Mouse (Mus musculus) left cerebral cortex, adult 8-10 months (tissue): ENCODE results near the gene Hoxb9. TPM values are rescaled to one million over a fixed set of nuclear protein-coding genes. Genes with fewer than 3 reads are reported as not detected.

ENCODE experiments used
- DNase-seq, 2 experiments: peaks; one replicate each; pipeline ENCODE4 v3.0.0; 2022; ENCODE audit warnings: low spot score in 2 of 2
- total RNA-seq, 4 experiments: library from RNA; stranded (reverse); gene quantifications; 2 replicates each; pipeline ENCODE4 v1.2.4; 2022

Gene Hoxb9
- total RNA-seq, 4 experiments from 2014 or later: 0.16 TPM; not detected in 3

DNA sequence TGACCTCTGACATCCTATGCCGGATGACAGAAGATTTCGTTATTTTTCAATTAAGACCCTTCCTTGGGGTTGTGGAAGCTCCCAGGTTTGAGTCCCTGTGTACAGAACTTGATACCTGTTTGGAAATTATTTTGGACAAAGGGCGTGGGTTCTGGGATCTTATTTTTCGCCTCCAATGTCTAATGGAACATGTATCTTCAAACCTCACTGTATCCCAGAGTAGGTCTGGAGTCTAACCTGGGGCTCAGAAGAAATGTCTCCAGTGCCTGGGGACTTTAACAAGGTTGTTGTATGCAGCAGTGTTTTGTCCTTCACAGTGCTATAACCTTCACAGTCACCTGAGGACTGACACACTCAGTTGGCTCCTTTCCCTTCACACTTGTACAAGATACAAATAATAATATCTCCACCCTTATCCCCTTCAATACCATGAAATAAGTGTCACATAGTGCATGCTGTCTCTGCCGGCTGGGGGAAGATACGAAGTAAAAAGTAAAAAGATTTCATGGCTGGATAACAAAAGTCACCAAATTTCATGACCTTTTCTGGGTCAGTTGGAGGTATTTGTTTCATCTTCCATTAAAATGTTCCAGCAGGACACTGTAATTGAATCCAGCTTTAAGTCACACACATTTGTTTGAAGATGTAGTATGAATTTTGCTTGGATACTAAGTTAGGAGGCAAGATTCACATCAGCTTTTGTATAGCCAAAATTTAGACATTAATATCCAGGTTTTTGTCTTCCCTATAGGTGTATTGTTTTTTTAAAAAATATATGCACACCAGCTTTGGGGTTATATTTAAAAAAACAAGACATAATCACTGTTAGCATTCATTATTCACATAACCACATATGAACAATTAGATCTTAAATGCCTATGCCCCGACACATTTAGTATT is 4.0 kb upstream of the Hoxb9 start:
- no peak for DNase-seq

DNA sequence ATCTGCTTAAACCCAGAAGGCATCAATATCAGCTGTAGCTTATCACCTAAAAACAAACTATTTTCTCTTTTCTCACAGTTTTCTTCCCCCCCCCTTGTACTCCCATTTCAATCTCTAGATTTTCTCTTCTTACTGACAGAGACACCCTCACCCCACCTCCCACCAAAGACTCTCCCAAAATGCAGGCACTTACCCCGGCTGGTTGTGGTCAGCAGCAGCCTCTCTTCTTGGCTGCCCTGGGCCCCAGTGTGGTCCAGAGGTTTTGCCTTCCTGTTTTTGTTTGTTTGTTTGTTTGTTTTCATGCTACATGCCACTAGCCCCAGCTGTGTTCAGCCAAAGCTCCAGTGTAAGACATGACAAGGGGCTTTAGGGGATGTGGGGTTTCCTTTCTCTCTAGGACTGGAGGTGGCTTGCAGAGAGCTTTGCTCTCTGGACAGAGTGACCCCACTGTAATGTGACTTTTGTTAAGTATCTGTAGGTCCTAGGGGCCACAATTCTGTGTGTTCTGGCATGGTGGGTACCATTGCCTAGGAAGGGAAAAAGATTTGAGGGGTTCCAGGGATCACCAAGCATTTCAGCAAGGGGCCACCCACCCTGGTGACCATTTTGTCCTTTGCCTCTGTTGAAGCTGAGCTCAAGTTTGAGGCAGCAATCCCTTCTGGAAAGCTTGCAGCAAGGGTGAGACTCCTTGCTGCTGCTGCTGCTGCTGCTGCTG is 3.1 kb upstream of the Hoxb9 start:
- no peak for DNase-seq

DNA sequence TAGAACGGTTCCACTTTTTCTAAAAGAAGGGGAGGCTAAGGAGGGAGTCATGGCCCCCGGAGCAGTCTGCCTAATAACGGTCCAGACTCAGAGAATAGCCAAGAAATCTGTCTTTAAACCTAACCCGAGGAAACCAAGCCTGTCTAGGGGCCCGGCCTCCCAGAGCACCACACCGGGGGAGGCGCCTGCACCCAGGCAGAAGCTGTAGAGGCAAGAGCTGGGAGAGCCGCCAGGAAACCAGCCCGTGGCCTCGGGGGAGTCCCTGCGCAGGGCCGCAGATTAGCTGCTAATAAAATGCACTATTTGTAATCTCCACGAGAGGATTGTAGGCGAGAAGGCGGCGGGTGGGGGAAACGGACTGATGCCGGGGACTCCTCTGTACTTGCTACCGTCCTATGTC is 1.4 kb upstream of the Hoxb9 start:
- DNase-seq: no peak

DNA sequence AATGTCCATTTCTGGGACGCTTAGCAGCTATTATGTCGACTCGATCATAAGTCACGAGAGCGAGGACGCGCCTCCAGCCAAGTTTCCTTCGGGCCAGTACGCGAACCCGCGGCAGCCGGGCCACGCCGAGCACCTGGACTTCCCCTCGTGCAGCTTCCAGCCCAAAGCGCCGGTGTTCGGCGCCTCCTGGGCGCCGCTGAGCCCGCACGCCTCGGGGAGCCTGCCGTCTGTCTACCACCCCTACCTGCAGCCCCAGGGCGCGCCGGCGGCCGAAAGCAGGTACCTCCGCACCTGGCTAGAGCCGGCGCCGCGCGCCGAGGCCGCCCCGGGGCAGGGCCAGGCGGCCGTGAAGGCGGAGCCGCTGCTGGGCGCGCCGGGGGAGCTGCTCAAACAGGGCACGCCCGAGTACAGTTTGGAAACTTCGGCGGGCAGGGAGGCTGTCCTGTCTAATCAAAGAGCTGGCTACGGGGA is 319 bp downstream of the Hoxb9 start:
- DNase-seq: no peak

DNA sequence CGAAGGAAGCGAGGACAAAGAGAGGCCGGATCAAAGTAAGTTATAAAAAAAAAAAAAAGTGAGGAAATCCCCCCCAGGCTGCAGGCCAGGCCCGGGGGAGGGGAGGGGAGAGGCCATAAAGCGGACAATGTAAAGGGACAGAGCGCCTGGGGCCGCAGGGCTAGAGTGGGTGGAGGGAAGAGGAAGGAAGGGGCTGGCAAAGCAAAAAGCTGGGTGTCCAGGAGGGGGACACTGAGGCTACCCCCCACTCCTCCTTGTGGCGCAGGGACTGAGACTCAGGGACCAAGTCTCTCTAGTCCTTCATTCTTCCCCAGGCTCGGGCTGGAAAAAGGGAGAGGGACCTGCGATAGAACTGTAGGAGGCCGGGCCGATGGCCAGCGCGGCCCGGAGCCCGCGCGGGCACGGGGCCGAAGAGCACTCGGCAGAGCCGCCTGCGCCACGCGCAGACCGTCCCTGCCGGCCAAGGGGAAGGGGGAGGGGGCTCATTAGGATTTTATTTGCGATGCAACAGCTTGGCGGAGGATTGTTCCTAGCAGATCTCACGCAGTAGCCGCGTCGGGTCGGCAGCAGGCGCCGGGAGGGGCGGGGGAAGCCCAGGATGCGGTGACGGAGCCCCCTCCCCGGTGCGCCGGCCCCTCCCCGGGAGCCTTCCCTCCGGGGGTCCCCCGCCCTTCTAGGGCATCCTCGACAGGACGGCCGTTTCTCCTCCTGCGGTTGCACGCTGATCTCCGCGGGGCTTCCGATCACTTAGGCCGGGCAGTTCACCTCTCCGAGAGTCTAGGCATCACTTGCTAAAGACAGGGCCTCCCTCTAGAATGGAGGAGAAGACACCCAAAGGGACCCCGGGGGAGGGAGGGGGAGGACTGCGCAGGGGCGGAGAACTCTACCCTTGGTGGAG is 1.0 kb downstream of the Hoxb9 start:
- DNase-seq: no peak

DNA sequence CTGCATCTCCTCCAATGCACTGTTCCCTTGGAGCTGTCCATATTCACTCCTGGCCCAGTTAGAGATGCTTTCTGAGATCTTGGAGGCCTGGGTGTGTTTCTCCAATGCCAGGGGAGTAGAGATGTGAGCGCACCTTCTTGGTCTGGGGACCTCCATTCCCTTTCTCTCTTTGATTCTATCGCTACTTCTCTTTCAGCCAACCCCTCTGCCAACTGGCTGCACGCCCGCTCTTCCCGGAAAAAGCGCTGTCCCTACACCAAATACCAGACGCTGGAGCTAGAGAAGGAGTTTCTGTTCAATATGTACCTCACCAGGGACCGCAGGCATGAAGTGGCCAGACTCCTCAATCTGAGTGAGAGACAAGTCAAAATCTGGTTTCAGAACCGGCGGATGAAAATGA is 3.2 kb downstream of the Hoxb9 start:
- no peak for DNase-seq

DNA sequence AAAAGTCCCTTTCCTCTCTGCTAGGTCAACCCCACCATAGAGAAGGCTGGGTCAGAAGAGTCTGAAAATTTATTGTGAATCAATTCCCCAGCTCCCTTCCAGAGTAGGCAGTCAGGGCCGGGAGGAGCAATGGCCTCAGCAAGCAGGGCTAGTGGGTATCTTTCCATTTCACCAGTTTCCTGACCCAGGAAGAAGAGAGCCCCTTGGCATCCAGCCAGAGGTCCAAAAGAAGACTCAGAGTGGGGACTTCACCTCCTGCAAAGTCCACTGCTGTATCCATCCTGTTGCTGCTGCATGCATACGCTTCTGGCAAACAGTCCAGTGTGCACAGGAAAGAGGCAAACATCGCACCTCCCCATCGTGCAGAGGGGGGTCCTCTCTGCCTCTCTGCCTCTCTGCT is 4.6 kb downstream of the Hoxb9 start:
- DNase-seq: no peak

DNA sequence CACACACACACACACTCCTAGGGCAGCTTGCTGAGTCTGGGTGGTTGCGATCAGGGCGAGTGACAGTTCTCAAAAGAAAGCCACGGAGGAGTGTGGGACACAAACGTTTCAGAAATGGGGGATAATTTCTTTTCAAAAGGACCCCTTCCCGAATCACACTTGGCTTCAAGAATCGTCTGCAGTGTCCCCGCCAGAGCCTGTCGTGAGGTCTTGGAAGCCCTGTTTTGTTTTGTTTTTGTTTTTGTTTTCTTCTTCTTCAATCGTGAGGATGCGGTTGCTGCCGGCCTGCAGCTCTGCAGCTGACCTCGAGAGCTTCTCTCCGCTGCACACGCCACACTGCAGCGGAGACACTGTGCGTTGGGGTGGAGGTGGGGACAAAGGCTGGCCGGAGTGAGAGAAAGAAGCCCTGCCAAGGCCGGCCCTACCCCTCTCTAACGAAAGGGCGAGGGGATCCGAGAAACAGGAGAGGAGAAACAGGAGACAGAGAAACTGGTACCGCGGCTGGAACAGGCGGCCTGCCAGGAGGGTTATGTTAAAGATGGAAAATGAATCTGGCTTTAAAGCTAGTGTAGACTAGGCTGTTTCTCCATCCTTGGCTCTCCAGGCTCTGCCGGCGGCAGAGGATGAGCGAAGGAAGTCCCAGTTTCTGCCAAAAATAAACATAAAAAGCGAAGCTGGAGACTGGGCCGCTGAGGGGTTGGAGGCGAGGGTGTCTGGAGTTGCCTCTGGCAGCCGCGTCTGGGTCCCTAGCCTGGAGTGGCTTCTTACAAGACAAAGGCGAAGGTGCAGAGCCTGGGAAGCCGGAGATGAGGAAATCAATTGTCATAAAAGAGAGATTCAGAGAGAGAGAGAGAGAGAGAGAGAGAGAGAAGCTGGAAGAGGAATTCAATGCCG is 6.1 kb downstream of the Hoxb9 start:
- no peak for DNase-seq

DNA sequence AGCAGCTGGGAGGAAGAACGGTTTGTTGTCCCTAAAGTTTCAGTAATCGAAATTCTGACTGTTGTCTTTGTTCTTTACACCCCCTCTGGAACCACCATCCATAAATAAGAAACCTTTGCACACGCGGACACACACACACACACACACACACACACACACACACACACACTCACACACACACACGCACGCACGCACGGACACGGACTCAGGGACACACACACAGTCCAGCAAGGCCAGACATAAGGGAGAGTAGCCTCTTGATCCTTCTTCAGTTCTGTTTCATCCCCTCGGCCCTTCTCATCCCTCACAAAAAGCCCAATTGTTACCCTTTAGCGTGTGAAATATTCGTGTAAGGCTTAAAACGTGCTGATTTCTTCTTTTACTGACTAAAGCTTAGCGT is 7.1 kb downstream of the Hoxb9 start:
- DNase-seq: no peak

DNA sequence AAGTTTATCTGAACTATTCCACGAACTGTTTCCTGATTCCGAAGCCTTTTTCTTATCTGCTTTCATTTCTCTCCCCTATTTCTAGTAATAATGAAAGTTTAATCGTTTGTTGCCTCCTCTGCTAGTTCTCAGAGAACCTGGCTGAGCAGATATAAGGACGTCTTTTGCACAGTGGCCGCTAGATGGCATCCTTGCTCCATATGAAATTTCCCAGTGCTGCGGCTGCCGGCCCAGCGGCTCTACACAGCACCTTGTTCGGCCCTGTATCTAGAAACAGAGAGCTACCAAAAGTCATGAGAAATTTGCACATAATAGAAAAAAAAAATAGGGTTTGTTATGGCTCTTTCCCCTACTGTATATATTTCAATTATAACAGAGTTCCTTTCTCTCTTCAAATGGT is 7.5 kb downstream of the Hoxb9 start:
- DNase-seq: peak; percentile 38 to 56

DNA sequence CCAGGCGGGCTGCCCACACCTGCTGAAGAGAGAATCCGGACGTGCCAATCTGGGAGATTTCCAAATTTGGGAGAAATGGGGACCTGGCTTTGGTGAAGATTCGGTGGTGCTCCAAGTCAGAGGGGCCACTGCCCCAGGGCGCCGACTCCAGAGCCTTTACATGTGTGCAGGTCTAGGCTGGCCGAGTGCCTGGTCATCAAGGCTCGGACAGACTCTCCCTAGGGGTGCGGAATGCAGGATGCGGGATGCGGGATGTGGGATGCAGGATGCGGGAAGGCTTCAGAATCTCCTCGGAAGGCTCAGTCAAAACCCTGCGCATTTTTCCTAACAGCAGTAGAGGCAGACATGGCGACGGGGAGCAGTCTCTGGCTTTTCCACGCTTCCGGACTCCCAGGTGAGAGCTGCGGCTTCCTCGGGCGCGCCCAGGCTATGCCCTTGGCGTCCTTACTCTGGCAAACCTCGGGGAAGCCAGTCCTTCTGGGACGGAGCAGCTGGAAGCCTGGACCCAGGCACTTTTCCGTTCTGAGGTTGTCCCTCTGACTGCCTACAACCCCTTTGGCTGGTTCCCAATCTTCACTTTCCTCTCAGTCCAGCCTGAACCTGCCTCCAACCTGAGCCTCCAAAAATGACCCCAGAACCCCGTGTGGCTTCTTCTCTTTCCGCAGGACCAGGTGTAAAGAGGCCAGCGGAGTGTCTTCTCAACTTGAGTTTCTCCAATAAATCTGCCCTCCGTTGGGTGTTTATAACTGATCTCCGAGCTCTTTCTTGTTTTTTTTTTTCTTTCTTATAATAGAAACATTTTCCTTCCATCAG is 8.4 kb downstream of the Hoxb9 start:
- DNase-seq: no peak

DNA sequence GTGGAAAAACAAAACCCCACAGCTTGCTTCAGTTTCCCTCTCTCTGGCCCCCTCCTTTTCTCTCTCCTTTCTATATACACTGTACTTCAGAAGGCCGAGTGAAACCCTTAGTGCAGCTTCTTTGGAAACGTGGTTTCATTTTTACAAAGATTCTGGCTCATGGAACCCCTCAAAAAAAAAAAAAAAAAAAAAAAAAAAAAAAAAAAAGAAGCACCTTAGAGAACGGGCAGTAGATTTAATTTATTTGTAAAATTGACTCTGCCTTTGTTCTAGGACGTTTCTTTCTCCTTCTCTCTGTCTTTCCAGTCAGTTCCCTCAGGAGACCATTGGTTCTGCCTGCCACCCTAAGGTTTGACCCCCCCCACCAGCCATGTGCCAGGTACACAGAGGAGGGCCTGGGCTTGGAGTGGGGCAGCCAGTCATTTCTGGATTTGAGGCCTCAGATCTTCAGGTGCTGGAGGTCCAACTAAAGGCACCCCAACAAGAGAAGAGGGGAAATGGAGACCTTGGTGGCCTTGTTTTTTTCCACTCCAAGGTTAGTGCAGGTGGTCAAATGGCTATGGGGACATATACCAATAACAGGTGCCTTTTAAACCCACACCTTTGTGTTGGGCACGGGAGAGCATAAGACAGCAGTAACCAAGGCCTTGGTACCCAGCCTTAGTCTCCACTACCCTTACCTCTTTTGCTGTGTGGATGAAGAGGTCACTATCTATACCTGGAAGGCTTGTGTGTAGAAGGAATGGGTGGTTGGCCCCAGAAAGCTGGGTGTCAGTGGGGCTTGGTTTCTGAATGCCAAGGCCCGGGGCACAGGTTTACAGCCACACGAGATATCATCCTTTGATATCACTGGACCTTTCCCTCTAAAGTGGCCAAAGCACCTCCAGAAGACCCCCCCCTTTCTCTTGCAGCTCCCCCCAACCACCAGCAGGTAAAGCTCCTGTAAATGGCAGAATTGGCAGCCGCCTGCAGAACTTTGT is 9.4 kb downstream of the Hoxb9 start:
- no peak for DNase-seq

DNA sequence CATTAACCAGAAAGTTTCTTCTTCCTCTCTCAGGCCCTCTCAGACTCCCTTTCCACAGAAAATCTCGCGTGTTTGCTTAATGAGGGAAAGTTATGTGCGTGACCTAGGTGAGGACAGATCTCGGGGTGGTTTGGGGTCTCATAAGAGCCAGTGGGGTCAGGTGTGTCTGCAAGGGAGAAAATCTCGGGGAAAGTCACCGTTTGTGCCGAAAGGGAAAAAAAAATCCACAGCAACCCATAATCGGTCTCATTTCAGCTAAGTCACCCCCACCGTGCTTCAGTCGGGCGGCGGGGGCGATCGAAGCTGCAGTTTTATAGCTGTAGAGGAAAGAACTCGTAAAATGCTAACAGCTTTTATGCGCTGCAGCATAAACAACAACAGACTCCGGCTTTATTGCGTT is 10.1 kb downstream of the Hoxb9 start:
- no peak for DNase-seq

DNA sequence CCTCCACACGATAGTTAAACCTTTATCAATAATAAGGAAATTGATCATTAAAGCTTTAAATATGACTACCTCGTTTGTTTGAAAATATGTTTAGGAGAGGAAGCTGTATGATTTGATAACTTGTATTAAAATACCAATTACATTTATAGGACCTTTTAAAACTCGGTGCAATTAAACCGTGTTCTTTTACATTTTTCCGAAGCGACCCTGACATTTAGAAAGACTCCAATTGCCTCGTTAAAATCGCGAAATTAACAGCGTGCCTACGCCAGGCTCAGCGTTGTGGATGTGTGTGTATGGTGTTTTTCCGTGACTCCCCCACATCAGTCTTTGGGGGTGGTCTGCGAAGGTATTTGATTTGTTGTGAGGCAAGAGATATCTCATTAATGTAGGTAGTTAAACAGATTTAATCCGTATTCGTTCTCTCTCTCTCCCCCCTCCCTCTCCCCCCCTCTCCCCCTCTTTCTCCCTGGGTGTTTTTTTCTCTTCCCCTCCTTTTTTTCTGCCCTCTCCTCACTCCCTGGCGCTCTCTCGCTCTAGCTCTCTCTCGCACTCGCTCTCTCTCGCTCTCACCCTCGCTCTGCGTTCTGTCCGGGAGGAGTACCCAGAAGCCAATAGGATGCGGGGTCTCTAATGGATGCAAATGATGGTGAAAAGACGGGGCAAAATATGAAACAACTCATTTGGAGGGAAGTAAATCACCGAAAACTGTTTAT is 10.8 kb downstream of the Hoxb9 start, which contains the start of gene Hoxb8:
Hoxb8 (plus strand) TSS at position 51 of the 716 bp plus-strand sequence.
- DNase-seq: no peak

DNA sequence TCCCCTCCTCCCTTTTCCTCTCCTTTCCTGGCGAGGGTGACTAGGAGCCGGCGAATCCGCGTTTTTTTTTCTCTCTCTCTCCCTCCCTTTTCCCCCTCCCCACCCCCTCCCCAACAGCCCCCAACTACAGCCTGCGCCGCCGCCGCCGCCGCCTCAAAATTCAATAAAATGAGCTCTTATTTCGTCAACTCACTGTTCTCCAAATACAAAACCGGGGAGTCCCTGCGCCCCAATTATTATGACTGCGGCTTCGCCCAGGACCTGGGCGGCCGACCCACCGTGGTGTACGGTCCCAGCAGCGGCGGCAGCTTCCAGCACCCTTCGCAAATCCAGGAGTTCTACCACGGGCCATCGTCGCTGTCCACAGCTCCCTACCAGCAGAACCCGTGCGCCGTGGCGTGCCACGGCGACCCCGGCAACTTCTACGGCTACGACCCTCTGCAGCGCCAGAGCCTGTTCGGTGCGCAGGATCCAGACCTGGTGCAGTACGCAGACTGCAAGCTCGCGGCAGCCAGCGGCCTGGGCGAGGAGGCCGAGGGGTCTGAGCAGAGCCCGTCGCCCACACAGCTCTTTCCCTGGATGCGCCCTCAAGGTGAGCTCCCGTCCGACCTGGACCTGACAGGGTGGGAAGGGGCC is 11.7 kb downstream of the Hoxb9 start:
- DNase-seq: no peak

DNA sequence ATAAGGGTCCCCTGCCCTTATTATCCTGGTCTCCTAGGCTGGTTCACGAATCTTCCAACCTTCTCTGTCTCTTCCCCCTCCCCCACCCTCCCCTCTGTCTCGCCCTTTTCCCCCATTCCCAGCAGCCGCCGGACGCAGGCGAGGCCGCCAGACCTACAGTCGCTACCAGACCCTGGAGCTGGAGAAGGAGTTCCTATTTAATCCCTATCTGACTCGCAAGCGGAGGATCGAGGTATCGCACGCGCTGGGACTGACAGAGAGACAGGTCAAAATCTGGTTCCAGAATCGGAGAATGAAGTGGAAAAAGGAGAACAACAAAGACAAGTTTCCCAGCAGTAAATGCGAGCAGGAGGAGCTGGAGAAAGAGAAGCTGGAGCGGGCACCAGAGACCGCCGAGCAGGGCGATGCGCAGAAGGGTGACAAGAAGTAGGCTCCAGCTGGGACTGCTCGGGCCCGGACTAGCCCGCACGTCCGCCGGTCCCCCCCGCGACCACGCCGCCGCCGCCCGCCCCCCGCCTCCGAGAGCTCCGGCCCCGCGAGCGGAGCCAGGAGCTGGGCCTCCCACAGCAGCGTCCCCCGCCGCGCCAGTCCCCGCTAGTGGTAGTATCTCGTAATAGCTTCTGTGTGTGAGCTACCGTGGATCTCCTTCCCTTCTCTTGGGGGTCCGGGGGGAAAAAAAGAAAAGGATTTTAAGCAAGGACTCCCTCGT is 12.9 kb downstream of the Hoxb9 start:
- DNase-seq: no peak
